Mouse (Mus musculus): ENCODE measurements around the gene Rex1bd.

Rex1bd gene

GRCm38 (mm10) chr8:70477269-70477982 lies 29.1 kb downstream of the Rex1bd start:
- peak; percentile 47 for DNase-seq (ENCODE audit: inconsistent ontology term)

- peak; percentile 99 for DNase-seq (ENCODE audit: inconsistent ontology term)
Measured at GRCm38 (mm10) chr8:70476333-70477268, 30.0 kb downstream of the Rex1bd start, which contains the start of gene Klhl26. Gene Klhl26 (minus strand): TSS chr8:70476968.

- no peak for DNase-seq (ENCODE audit: inconsistent ontology term)
Measured at GRCm38 (mm10) chr8:70471856-70472255, 34.7 kb downstream of the Rex1bd start.

GRCm38 (mm10) chr8:70469938-70470337 lies 36.6 kb downstream of the Rex1bd start:
- DNase-seq (ENCODE audit: inconsistent ontology term), result peak; percentile 62

GRCm38 (mm10) chr8:70469295-70469916 lies 37.1 kb downstream of the Rex1bd start:
- DNase-seq (ENCODE audit: inconsistent ontology term), result peak; percentile 56

GRCm38 (mm10) chr8:70468733-70469132 lies 37.8 kb downstream of the Rex1bd start:
- no peak for DNase-seq (ENCODE audit: inconsistent ontology term)

GRCm38 (mm10) chr8:70467907-70468306 lies 38.6 kb downstream of the Rex1bd start:
- DNase-seq (ENCODE audit: inconsistent ontology term), result no peak

GRCm38 (mm10) chr8:70467229-70467725 lies 39.3 kb downstream of the Rex1bd start:
- DNase-seq (ENCODE audit: inconsistent ontology term), result no peak

- DNase-seq (ENCODE audit: inconsistent ontology term), result no peak
Measured at GRCm38 (mm10) chr8:70466771-70467170, 39.8 kb downstream of the Rex1bd start.

GRCm38 (mm10) chr8:70466305-70466704 lies 40.2 kb downstream of the Rex1bd start:
- DNase-seq (ENCODE audit: inconsistent ontology term), result no peak

GRCm38 (mm10) chr8:70465701-70466100 lies 40.9 kb downstream of the Rex1bd start:
- no peak for DNase-seq (ENCODE audit: inconsistent ontology term)

- no peak for DNase-seq (ENCODE audit: inconsistent ontology term)
Measured at GRCm38 (mm10) chr8:70464162-70464561, 42.4 kb downstream of the Rex1bd start.

GRCm38 (mm10) chr8:70463306-70463705 lies 43.2 kb downstream of the Rex1bd start:
- no peak for DNase-seq (ENCODE audit: inconsistent ontology term)

- no peak for DNase-seq (ENCODE audit: inconsistent ontology term)
Measured at GRCm38 (mm10) chr8:70462516-70462813, 44.1 kb downstream of the Rex1bd start.

- peak; percentile 90 for DNase-seq (ENCODE audit: inconsistent ontology term)
Measured at GRCm38 (mm10) chr8:70461765-70462515, 44.6 kb downstream of the Rex1bd start.

GRCm38 (mm10) chr8:70460606-70461005 lies 45.9 kb downstream of the Rex1bd start:
- peak; percentile 91 for DNase-seq (ENCODE audit: inconsistent ontology term)

GRCm38 (mm10) chr8:70460199-70460598 lies 46.4 kb downstream of the Rex1bd start:
- no peak for DNase-seq (ENCODE audit: inconsistent ontology term)

GRCm38 (mm10) chr8:70459636-70460035 lies 46.9 kb downstream of the Rex1bd start:
- no peak for DNase-seq (ENCODE audit: inconsistent ontology term)

- DNase-seq (ENCODE audit: inconsistent ontology term), result no peak
Measured at GRCm38 (mm10) chr8:70458462-70458861, 48.1 kb downstream of the Rex1bd start.

GRCm38 (mm10) chr8:70457882-70458281 lies 48.7 kb downstream of the Rex1bd start:
- no peak for DNase-seq (ENCODE audit: inconsistent ontology term)

GRCm38 (mm10) chr8:70456996-70457395 lies 49.6 kb downstream of the Rex1bd start:
- DNase-seq (ENCODE audit: inconsistent ontology term), result no peak

Data from Muller cell, postnatal 12 days (primary cell).